Mouse (Mus musculus) kidney, postnatal 25 days (tissue): ENCODE measurements around the gene Nkx2-5.

Experiments used
- DNase-seq, 2 experiments: peaks; one replicate each; pipeline ENCODE4 v3.0.0; 2021; ENCODE audit warnings: mixed read lengths in 2 of 2

Nkx2-5 gene

DNA sequence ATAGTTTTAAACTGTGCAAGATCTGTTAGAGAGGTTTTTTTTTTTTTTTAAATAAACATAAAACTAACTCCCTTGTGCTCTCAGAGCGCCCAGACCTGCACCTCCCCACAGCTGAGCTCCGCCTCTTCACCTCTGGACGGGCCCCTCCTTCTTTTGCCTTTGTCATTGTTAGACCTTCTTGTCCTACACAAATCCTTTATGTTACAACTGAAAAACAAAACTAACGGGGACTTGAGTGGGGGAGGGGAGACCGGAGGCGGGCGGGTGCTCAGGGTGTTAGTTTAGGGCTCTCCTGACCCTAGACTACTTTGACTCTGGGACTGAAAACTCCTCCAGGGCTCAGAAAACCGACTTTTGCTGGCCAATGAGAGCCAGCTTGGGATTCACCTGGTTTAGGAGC lies 8.9 kb downstream of the Nkx2-5 start:
- DNase-seq = no peak

DNA sequence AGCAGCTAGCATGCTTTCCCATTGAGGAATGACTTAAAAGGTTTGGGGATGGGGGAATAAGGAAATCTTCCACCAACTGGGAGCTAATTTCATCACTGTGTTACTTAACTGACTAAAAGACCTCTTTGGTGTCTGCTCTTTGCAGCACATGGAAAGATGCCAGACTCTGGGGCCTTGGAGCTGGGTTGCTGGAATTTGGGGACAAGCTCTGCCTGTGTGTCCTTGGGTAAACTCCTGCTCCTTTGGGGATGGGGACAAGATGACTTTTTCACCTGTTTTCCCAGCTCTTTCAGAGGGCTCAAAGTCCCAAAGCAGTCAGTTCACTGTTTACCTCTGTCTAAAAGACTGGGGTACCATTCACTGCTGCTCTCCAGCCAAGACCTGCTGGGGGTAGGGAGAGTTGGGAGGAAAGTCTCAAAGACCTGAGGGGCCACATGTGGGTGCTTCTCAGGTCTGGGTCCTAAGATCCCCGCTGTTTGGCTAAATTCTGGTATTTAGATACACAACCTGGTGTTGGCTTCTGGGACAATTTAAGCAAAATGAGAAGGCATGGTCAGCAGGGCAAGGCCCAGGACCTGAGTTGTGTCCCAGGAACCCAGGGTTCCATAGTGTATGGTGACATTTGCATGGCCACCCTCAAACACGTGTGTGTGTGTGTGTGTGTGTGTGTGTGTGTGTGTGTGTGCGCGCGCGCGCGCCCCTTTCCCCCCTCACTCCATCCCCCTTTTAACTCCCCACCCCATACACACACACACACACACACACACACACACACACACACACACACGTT lies 9.6 kb downstream of the Nkx2-5 start:
- no peak for DNase-seq

- no peak for DNase-seq
These were observed 10.4 kb downstream of the Nkx2-5 start for GRCm38 (mm10) chr17:26834302-26834965.

- DNase-seq = no peak
These were observed 11.0 kb downstream of the Nkx2-5 start for GRCm38 (mm10) chr17:26833806-26834205.

DNA sequence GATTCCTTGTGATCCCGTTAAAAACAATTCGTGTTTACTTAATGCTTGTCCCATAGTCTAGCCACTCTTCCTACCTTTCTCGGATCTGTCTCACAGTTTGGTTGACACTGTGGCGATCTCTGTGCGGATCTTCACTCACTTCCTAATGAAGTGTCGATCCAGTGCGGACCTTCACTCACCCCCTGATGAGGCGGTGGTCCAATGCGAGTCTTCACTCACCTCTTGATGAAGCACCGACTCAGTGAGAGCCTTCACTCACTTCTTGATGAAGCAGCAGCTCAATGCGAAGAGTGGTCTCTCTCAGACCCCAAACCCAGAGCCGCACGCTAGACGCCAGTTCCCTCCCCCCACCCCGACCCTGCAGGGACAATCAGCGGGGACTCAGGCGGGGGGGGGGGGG lies 18.7 kb downstream of the Nkx2-5 start:
- DNase-seq = no peak

- DNase-seq = no peak
These were observed 27.0 kb downstream of the Nkx2-5 start for GRCm38 (mm10) chr17:26817776-26818175.

DNA sequence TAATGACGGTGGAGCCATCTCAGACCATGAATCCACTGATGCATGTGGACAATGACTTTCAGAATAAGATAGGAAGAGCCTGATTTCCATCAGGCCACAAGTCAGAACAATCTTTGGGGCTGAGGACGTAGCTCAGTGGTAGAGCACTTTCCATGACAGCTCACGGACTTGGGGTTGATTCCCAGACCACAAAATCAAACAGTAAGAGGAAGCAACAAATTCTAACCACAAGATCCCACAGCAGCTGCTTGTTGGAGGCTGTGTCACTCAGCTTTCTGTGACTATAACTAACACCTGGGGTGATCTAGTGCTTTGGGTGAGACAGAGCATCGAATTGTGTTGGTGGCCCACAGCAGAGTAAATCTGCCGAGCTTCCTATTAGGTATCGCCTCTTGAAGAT lies 28.0 kb downstream of the Nkx2-5 start:
- DNase-seq = no peak

GRCm38 (mm10) chr17:26813497-26813896 lies 31.3 kb downstream of the Nkx2-5 start:
- no peak for DNase-seq

- no peak for DNase-seq
These were observed 32.2 kb downstream of the Nkx2-5 start for GRCm38 (mm10) chr17:26812607-26813006.

- no peak for DNase-seq
These were observed 41.9 kb downstream of the Nkx2-5 start for GRCm38 (mm10) chr17:26802886-26803285.

GRCm38 (mm10) chr17:26797379-26798128 lies 47.3 kb downstream of the Nkx2-5 start:
- no peak for DNase-seq

- DNase-seq = no peak
These were observed 49.4 kb downstream of the Nkx2-5 start for GRCm38 (mm10) chr17:26795386-26795785.

DNA sequence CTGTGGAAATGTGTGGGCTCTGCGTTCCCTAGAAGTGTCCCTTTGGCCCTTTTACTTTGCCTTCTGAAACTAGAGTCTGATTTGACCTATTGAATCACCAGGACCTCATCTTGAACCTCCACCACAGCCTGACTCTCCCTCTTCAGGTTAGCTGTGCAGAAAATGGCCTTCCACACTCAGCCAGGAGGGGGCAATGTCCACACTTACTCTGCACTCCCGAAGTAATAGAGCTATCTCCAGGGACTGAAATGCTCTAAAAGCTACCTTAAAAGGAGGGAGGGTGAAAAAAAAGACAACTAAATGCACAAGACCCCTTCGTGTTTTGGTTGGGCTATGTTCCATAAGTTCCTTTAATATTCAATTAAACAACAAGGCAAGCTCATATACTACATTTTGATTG lies 50.1 kb downstream of the Nkx2-5 start:
- peak; percentile 65 to 73 for DNase-seq

- no peak for DNase-seq
These were observed 51.6 kb downstream of the Nkx2-5 start for GRCm38 (mm10) chr17:26793068-26793765.

- no peak for DNase-seq
These were observed 52.7 kb downstream of the Nkx2-5 start for GRCm38 (mm10) chr17:26792096-26792495.

- DNase-seq = no peak
These were observed 53.2 kb downstream of the Nkx2-5 start for GRCm38 (mm10) chr17:26791580-26791979.

DNA sequence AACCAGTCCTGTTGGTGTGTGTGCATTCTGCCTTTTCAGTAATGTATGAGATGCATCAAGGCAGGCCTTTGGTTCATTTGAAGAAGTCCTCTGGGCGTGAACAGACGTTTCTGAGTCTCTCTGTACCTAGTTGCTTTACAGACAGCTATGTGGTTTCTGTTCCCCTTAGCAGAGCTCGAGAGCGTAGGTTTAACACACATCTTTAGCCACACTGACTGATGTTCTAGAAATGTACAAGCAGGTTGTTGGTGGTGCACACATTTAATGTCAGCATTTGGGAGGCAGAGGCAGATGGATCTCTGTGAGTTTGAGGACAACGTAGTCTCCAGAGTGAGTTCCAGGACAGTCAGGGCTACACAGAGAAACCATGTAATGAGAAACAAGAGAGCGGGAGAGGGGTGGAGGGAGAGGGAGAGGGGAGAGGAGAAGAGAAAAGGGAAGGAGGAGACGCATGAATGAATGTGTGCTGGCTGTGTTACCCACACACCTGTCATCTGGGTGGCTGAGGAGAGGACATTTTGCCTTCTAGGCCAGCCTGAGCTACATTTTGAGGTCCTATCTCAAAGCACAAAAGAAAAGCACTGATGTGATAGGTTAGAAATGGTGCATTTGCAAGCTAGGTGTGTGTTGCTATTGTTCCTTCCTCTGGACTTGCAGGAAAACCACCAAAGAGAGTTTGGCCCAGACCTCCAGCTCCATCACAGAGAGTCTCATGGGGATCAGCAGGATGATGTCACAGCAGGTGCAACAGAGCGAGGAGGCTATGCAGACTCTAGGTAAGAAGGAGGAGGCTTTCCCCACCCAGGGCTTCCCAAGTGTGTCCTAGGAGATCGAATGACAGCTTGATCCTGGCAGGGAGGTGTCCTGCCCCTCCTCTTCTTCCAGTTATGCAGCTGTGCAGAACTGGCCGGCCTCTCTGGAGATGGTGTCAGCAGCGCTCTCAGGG lies 54.3 kb downstream of the Nkx2-5 start:
- DNase-seq = no peak

DNA sequence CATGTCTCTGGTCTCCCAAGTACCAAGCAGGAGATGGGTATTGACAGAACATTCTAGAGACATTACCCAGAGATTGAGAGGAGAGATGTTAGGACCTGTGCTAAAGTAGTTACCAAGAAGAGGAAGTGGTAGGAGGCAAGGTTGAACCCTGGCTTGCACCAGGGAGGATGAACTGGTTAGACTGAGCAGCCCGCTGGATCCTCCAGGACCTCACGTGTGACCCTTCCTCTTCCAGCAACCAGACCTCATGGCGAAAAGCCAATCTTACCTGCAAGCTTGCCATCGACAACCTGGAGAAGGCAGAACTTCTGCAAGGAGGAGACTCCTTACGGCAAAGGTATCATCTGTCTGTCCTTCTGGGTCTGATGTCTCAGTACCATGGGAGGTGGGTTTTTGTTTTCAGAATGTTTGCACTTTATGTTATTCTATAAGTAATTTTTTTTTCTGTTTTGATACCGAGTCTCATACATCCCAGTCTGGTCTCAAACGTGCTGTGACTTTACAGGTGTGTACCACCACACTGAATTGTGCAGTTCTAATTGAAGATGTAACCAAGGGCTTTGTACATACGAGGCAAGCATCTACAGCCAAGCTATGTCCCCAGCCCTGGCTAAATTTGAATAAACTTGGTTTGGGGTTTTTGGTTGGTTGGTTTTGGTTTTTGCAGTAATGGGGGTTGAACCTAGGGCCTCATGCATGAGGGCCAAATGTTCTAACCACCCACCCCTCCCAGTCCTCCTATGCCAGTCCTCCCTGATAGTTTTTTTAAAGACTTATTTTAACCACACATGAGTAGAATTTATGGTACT lies 55.1 kb downstream of the Nkx2-5 start:
- DNase-seq = no peak

DNA sequence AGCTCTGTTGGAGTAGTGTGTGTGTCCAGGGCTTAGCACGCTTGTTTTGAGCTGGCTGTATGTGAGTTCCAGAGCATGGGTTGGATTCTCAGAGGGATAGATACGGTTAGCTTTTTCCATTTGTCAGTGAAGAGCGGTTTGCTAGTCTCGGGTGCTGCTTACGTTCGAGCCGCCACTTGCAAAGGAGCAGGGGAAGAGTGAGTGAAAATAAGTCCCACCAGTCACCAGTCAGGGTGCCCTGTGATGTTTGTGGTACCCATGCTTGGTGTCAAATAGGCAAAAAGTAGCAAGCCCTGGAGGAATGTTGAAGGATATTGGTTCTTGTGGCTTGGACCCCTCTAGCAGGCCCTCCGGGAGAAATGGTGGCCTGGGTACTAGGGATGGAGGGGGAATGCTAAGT lies 55.8 kb downstream of the Nkx2-5 start:
- DNase-seq = no peak
